Mouse (Mus musculus) heart, postnatal 0 days (tissue): ENCODE measurements around the gene Wwox. TPM values are rescaled to one million over a fixed set of nuclear protein-coding genes. Genes with fewer than 3 reads are reported as not detected.
A peak's percentile ranks its signal among the peaks of the same experiment; 100 is the strongest.

ENCODE experiments used
- ATAC-seq: fragments of 200-750 bp; cut with Nextera tagmentation; 2 replicates; pipeline ENCODE4 v1.8.0; 2017; ENCODE audit warnings: low read depth, moderate number of reproducible peaks, moderate library complexity; ENCODE audit not compliant: insufficient read depth
- DNase-seq: peaks from one replicate; pipeline ENCODE4 v3.0.0-alpha.2; 2016; ENCODE audit warnings: low spot score
- H3K27ac ChIP-seq: fragments of 300-500 bp; sonication (generic); 2 replicates; pipeline ENCODE4 v1.5.1; 2014; ENCODE audit warnings: low read depth, mild to moderate bottlenecking
- H3K27me3 ChIP-seq: fragments of 300-500 bp; sonication (generic); 2 replicates; pipeline ENCODE4 v1.6.1; 2014; ENCODE audit warnings: low read length, mixed read lengths; ENCODE audit not compliant: control insufficient read depth, insufficient read depth
- H3K36me3 ChIP-seq: fragments of 300-500 bp; sonication (generic); replicated peaks from 2 replicates; pipeline ENCODE4 v1.6.1; 2014; ENCODE audit warnings: low read length, mixed read lengths; ENCODE audit not compliant: control insufficient read depth, insufficient read depth
- H3K4me1 ChIP-seq: fragments of 300-500 bp; sonication (generic); 2 replicates; pipeline ENCODE4 v1.6.1; 2014; ENCODE audit warnings: antibody characterized with exemption; ENCODE audit not compliant: control insufficient read depth, insufficient read depth
- H3K4me2 ChIP-seq: fragments of 300-500 bp; sonication (generic); 2 replicates; pipeline ENCODE4 v1.6.1; 2014; ENCODE audit warnings: low read depth, mild to moderate bottlenecking, low read length, moderate library complexity
- H3K4me3 ChIP-seq: fragments of 300-500 bp; sonication (generic); 2 replicates; pipeline ENCODE4 v1.5.1; 2014; ENCODE audit warnings: low read depth, low read length
- H3K9ac ChIP-seq: fragments of 300-500 bp; sonication (generic); replicated peaks from 2 replicates; pipeline ENCODE4 v1.6.1; 2014; ENCODE audit warnings: low read depth, low read length, mixed read lengths
- H3K9me3 ChIP-seq: fragments of 300-500 bp; sonication (generic); replicated peaks from 2 replicates; pipeline ENCODE4 v1.6.1; 2016; ENCODE audit warnings: low read length; ENCODE audit not compliant: control insufficient read depth
- CTCF ChIP-seq: IDR thresholded peaks from 2 replicates; pipeline ENCODE4 v1.5.1; 2016; ENCODE audit warnings: antibody characterized with exemption, control low read depth, low read depth
- EP300 ChIP-seq: IDR thresholded peaks from 2 replicates; pipeline ENCODE4 v1.6.1; 2016; ENCODE audit warnings: antibody characterized with exemption, low read depth
- WGBS: fragments of 180-500 bp; shearing (Covaris S2); extraction: QIAGEN DNeasy Blood & Tissue Kit; methylation state at CpG from one replicate; pipeline ENCODE4 v1.1.7; 2014; 5-methylcytosine and 5-hydroxymethylcytosine counted together
- polyA plus RNA-seq: library from polyadenylated mRNA; unstranded; fragments of >200 nt; fragmentation: Nextera tagmentation; extraction: Ambion mirVana; gene quantifications from 2 replicates; pipeline ENCODE4 v1.2.1, GENCODE M21; 2015
- total RNA-seq: library from RNA; depleted of rRNA; stranded (reverse); fragments of >200 nt; gene quantifications from 2 replicates; pipeline ENCODE4 v1.2.3, GENCODE M21; 2014; ENCODE audit warnings: low replicate concordance

Wwox gene
- total and polyA plus RNA-seq, 2 experiments from 2014 or later = 7.5 to 9.6 TPM

DNA sequence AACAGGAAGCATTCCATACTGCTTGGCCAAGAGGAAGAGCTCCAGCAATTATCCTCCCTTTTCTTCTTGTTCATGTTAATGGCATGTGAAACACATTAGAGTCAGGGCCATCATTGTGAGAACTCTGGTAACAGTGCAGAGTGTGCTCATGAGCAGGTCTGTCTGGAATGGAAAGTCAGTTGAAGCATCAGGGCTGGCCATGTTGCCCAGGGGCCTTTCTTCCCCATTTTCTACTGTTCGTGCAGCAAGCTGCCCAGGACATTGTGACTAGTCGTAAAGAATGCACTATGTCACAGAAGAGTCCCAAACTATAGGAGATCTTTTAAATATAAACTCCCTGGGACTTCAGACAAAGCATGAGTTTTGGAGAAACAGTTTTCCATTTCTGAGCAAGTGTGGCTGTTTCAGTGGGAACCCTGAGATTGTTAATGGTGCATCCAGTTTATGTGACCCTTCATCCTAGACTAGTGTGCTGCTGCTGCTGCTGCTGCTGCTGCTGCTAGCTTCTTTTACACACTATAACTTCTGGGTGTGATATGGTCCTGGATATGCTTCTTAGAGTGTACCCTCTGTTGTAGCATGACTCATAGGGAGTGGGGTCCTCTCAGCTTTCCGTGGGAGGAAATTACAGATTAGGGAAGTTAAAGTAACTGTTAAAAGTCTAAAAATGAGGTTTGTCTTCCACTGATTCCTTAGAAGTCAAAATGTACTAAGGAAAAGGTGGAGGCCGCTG is 133.7 kb downstream of the Wwox start:
- no peaks in the 10 kb centered on the region for H3K4me1 ChIP-seq
- no peaks in the 10 kb centered on the region for H3K36me3 ChIP-seq
- no peak overlapping the region for H3K4me3 ChIP-seq
- H3K4me2 ChIP-seq = no peak overlapping the region
- WGBS = 73% methylated on average over 4 of the region's 4 CpGs
- H3K9ac ChIP-seq = no peak overlapping the region
- no peak overlapping the region for H3K27ac ChIP-seq
- ATAC-seq (no peak), DNase-seq (no peak)
- TF ChIP-seq CTCF (no peak), EP300 (no peak)
- no peaks in the 10 kb centered on the region for H3K27me3 ChIP-seq
- H3K9me3 ChIP-seq = peaks cover 2% of the 10 kb centered on the region; the same call in 1 of the 2 replicates

DNA sequence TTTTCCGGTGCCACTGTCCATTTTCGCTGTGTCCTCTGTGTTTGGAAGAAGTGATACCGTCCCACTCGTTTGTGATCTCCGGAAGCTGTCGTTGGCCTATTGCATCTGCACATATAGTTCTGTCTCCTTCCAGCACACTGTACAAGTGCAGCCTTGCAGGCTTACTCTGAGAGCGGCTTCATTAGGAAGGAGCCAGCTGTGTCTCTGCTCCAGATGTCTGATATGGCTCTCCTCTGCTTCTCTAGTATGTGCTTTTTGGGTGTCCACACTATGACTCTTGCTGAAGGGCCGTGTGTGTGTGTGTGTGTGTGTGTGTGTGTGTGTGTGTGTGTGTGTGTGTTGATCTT is 134.3 kb downstream of the Wwox start:
- ATAC-seq = peak; percentile 30; the same call in 1 of the 2 replicates
- 68% methylated on average over 8 of the region's 8 CpGs for WGBS
- no peaks in the 10 kb centered on the region for H3K4me1 ChIP-seq
- H3K4me2 ChIP-seq = no peak overlapping the region
- no peak overlapping the region for H3K27ac ChIP-seq
- no peak for TF ChIP-seq CTCF
- no peak for TF ChIP-seq EP300
- no peaks in the 10 kb centered on the region for H3K27me3 ChIP-seq
- peaks cover 6% of the 10 kb centered on the region; the same call in 1 of the 2 replicates for H3K9me3 ChIP-seq
- H3K36me3 ChIP-seq = no peaks in the 10 kb centered on the region
- DNase-seq = no peak
- H3K4me3 ChIP-seq = no peak overlapping the region
- no peak overlapping the region for H3K9ac ChIP-seq

DNA sequence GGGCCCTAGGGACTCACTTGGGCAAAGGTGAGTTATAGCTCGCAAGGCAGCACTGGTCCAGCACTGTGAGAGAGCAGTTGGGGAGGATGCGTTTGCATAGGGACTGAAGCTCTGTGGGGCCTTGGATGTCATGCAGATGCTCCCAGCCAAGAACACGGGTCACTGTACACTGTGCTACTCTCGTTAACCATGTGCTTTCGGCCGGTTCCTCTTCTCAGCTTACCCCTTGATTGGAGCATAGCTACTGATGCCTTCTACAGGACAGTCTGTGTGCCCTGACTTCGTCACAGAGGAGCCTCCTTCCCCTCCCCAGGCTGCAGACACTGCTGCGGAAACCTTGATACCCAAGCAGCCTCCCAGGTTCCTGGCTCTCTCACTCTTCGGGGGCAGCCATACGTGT is 139.8 kb downstream of the Wwox start:
- no peak for DNase-seq
- 81% methylated on average over 10 of the region's 10 CpGs for WGBS
- Histone ChIP-seq H3K9ac (no peak overlapping the region), H3K4me1 (no peaks in the 10 kb centered on the region), H3K4me3 (no peak overlapping the region), H3K27ac (no peak overlapping the region), H3K9me3 (peaks cover 6% of the 10 kb centered on the region; the same call in 1 of the 2 replicates), H3K36me3 (no peaks in the 10 kb centered on the region), H3K27me3 (no peaks in the 10 kb centered on the region), H3K4me2 (no peak overlapping the region)
- TF ChIP-seq CTCF (no peak), EP300 (no peak)
- no peak for ATAC-seq

DNA sequence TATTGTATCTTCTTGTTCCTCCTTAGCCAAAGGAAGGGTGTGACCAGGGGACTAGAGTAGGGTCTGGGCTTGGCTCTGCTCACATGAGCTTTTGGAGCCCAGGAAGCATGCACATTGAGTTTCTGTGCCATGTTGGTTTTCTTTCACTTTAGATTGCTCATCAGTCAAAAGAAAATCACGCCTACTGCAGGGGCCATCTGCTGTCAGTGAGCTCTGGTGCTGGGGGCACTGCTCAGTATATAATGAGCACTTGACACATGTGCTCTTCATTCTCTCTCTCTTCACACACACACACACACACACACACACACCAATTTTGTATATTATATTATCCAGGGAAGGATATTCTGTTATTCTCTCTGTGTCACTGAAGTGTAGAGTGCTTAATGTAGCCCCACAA is 141.2 kb downstream of the Wwox start:
- ATAC-seq (no peak), DNase-seq (no peak)
- no peak for TF ChIP-seq EP300
- no peak for TF ChIP-seq CTCF
- 90% methylated on average over 1 of the region's 1 CpGs for WGBS
- no peak overlapping the region for H3K4me3 ChIP-seq
- no peak overlapping the region for H3K4me2 ChIP-seq
- H3K36me3 ChIP-seq = no peaks in the 10 kb centered on the region
- H3K27ac ChIP-seq = no peak overlapping the region
- no peak overlapping the region for H3K9ac ChIP-seq
- H3K4me1 ChIP-seq = no peaks in the 10 kb centered on the region
- H3K9me3 ChIP-seq = peaks cover 6% of the 10 kb centered on the region; the same call in 1 of the 2 replicates
- no peaks in the 10 kb centered on the region for H3K27me3 ChIP-seq

DNA sequence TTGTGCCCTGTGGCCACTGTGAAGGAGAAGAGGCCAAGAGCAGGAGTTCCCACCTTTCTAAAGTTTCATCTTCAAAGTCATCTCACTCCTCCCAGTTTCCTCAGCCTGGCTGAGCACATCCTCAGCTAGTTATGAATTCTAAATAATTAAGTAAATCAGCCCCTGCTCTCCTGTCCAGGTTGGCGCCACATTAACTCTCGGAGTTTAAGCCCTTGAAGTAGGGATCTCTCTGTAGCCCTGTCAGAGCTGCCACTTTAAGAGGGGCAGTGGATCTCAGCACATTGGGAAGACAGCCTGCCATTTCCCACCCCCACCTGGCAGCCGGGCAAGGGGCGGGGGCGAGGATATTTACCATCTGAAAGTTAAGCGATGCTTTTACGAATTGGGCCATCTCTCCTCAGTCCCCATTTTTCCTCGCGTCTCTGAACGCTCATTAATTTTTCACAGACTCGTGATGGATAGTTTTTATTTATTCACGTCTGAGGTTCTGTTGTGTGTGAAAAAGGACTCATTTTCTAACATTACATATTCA is 150.9 kb downstream of the Wwox start:
- Histone ChIP-seq H3K4me1 (no peaks in the 10 kb centered on the region), H3K27me3 (no peaks in the 10 kb centered on the region), H3K4me2 (no peak overlapping the region), H3K36me3 (no peaks in the 10 kb centered on the region), H3K9ac (no peak overlapping the region), H3K27ac (no peak overlapping the region), H3K9me3 (no peaks in the 10 kb centered on the region), H3K4me3 (no peak overlapping the region)
- ATAC-seq (no peak), DNase-seq (no peak)
- TF ChIP-seq EP300 (no peak), CTCF (no peak)
- 87% methylated on average over 12 of the region's 12 CpGs for WGBS
